Mouse (Mus musculus): ENCODE data around the gene C1galt1. TPM values are rescaled to one million over a fixed set of nuclear protein-coding genes. Genes with fewer than 3 reads are reported as not detected.
A peak's percentile ranks its signal among the peaks of the same experiment; 100 is the strongest.

Gene C1galt1
- polyA plus RNA-seq (2015; fragmentation: Nextera tagmentation; extraction: Ambion mirVana) = 3.4 and 3.9 TPM in 2 replicates

GRCm38 (mm10) chr6:7844802-7845679 lies at the start of gene C1galt1:
Gene C1galt1, plus strand, starts transcription at chr6:7844842.
- Histone ChIP-seq H3K4me1 (ENCODE audit: insufficient read depth) (peaks cover 27% of the 10 kb centered on the region), H3K27me3 (ENCODE audit: insufficient read depth, low read length) (no peaks in the 10 kb centered on the region), H3K4me2 (ENCODE audit: low read depth, low read length) (peak within 1 kb of the TSS; percentile 76), H3K9ac (replicated peaks) (peak within 1 kb of the TSS; percentile 96), H3K9me3 (ENCODE audit: low read length) (no peaks in the 10 kb centered on the region), H3K27ac (ENCODE audit: low read depth) (peak within 1 kb of the TSS; percentile 98), H3K36me3 (replicated peaks; ENCODE audit: insufficient read depth, low read length) (0 out of 2 replicates have a peak, but pooled peaks cover 3% of the 10 kb centered on the region), H3K4me3 (ENCODE audit: low read depth, low read length) (peak within 1 kb of the TSS; percentile 94)
- WGBS (ENCODE audit: insufficient replicate concordance) = 1% methylated on average over 63 of the region's 93 CpGs
- DNase-seq (peak; percentile 78), ATAC-seq (peak; percentile 82)
- no peak for TF ChIP-seq EP300 (IDR thresholded peaks at IDR 0.05; ENCODE audit: low read depth)

GRCm38 (mm10) chr6:7799969-7800368 lies 44.7 kb upstream of the C1galt1 start:
- Histone ChIP-seq H3K27ac (ENCODE audit: low read depth) (no peak overlapping the region), H3K36me3 (replicated peaks; ENCODE audit: insufficient read depth, low read length) (no peaks in the 10 kb centered on the region), H3K9me3 (ENCODE audit: low read length) (no peaks in the 10 kb centered on the region), H3K27me3 (ENCODE audit: insufficient read depth, low read length) (no peaks in the 10 kb centered on the region), H3K4me2 (ENCODE audit: low read depth, low read length) (no peak overlapping the region), H3K4me1 (ENCODE audit: insufficient read depth) (no peaks in the 10 kb centered on the region), H3K9ac (replicated peaks) (no peak overlapping the region), H3K4me3 (ENCODE audit: low read depth, low read length) (no peak overlapping the region)
- ATAC-seq = no peak
- TF ChIP-seq EP300 (IDR thresholded peaks at IDR 0.05; ENCODE audit: low read depth) = no peak
- TF ChIP-seq CTCF (IDR thresholded peaks at IDR 0.05; ENCODE audit: low read depth) = no peak
- WGBS (ENCODE audit: insufficient replicate concordance) = 53% methylated on average over 6 of the region's 6 CpGs
- DNase-seq = no peak

- WGBS (ENCODE audit: insufficient replicate concordance) = 76% methylated on average over 9 of the region's 9 CpGs
- Histone ChIP-seq H3K9ac (replicated peaks) (no peak overlapping the region), H3K27ac (ENCODE audit: low read depth) (no peak overlapping the region), H3K4me3 (ENCODE audit: low read depth, low read length) (no peak overlapping the region), H3K4me2 (ENCODE audit: low read depth, low read length) (no peak overlapping the region), H3K4me1 (ENCODE audit: insufficient read depth) (no peaks in the 10 kb centered on the region), H3K9me3 (ENCODE audit: low read length) (no peaks in the 10 kb centered on the region), H3K36me3 (replicated peaks; ENCODE audit: insufficient read depth, low read length) (no peaks in the 10 kb centered on the region), H3K27me3 (ENCODE audit: insufficient read depth, low read length) (no peaks in the 10 kb centered on the region)
- ATAC-seq (no peak), DNase-seq (no peak)
- TF ChIP-seq CTCF (IDR thresholded peaks at IDR 0.05; ENCODE audit: low read depth) (no peak), EP300 (IDR thresholded peaks at IDR 0.05; ENCODE audit: low read depth) (no peak)
Measured at GRCm38 (mm10) chr6:7803765-7804542, 40.7 kb upstream of the C1galt1 start.

GRCm38 (mm10) chr6:7814146-7814545 lies 30.5 kb upstream of the C1galt1 start:
- no peak overlapping the region for H3K4me3 ChIP-seq (ENCODE audit: low read depth, low read length)

GRCm38 (mm10) chr6:7816233-7816632 lies 28.4 kb upstream of the C1galt1 start:
- Histone ChIP-seq H3K9me3 (ENCODE audit: low read length) (no peaks in the 10 kb centered on the region), H3K4me2 (ENCODE audit: low read depth, low read length) (no peak overlapping the region), H3K9ac (replicated peaks) (no peak overlapping the region), H3K4me1 (ENCODE audit: insufficient read depth) (no peaks in the 10 kb centered on the region), H3K4me3 (ENCODE audit: low read depth, low read length) (no peak overlapping the region), H3K27ac (ENCODE audit: low read depth) (no peak overlapping the region), H3K36me3 (replicated peaks; ENCODE audit: insufficient read depth, low read length) (no peaks in the 10 kb centered on the region), H3K27me3 (ENCODE audit: insufficient read depth, low read length) (no peaks in the 10 kb centered on the region)
- TF ChIP-seq CTCF (IDR thresholded peaks at IDR 0.05; ENCODE audit: low read depth) (no peak), EP300 (IDR thresholded peaks at IDR 0.05; ENCODE audit: low read depth) (no peak)
- DNase-seq = no peak
- WGBS (ENCODE audit: insufficient replicate concordance) = 71% methylated on average over 5 of the region's 5 CpGs
- no peak for ATAC-seq

More at GRCm38 (mm10) chr6:7814146-7814545, 30.5 kb upstream of the C1galt1 start:
- Histone ChIP-seq H3K4me2 (ENCODE audit: low read depth, low read length) (no peak overlapping the region), H3K36me3 (replicated peaks; ENCODE audit: insufficient read depth, low read length) (no peaks in the 10 kb centered on the region), H3K4me1 (ENCODE audit: insufficient read depth) (no peaks in the 10 kb centered on the region), H3K27ac (ENCODE audit: low read depth) (no peak overlapping the region), H3K9ac (replicated peaks) (no peak overlapping the region), H3K9me3 (ENCODE audit: low read length) (no peaks in the 10 kb centered on the region), H3K27me3 (ENCODE audit: insufficient read depth, low read length) (no peaks in the 10 kb centered on the region)
- WGBS (ENCODE audit: insufficient replicate concordance) = 19% methylated on average over 2 of the region's 2 CpGs
- no peak for DNase-seq
- no peak for TF ChIP-seq CTCF (IDR thresholded peaks at IDR 0.05; ENCODE audit: low read depth)
- no peak for ATAC-seq

- 68% methylated on average over 6 of the region's 6 CpGs for WGBS (ENCODE audit: insufficient replicate concordance)
Measured at GRCm38 (mm10) chr6:7822688-7823087, 22.0 kb upstream of the C1galt1 start.

More at GRCm38 (mm10) chr6:7822688-7823087, 22.0 kb upstream of the C1galt1 start:
- Histone ChIP-seq H3K27ac (ENCODE audit: low read depth) (no peak overlapping the region), H3K4me2 (ENCODE audit: low read depth, low read length) (no peak overlapping the region), H3K9me3 (ENCODE audit: low read length) (no peaks in the 10 kb centered on the region), H3K27me3 (ENCODE audit: insufficient read depth, low read length) (no peaks in the 10 kb centered on the region), H3K9ac (replicated peaks) (no peak overlapping the region), H3K4me1 (ENCODE audit: insufficient read depth) (no peaks in the 10 kb centered on the region), H3K36me3 (replicated peaks; ENCODE audit: insufficient read depth, low read length) (no peaks in the 10 kb centered on the region), H3K4me3 (ENCODE audit: low read depth, low read length) (no peak overlapping the region)
- no peak for ATAC-seq
- no peak for TF ChIP-seq EP300 (IDR thresholded peaks at IDR 0.05; ENCODE audit: low read depth)
- no peak for TF ChIP-seq CTCF (IDR thresholded peaks at IDR 0.05; ENCODE audit: low read depth)
- no peak for DNase-seq

Data from liver, postnatal 0 days (tissue).